Mouse (Mus musculus): ENCODE data around the gene Ecpas. TPM values are rescaled to one million over a fixed set of nuclear protein-coding genes. Genes with fewer than 3 reads are reported as not detected.

Gene Ecpas
- polyA plus RNA-seq, 1 experiment from 2014 or later: 47.7 TPM

- Histone ChIP-seq H3K4me1 (ENCODE audit: control insufficient read depth, insufficient read depth, low read length) (peaks cover 5% of the 10 kb centered on the region; the same call in 1 of the 2 replicates), H3K4me2 (replicated peaks; ENCODE audit: low read depth, low read length) (no peak overlapping the region), H3K9ac (replicated peaks; ENCODE audit: low read depth, low read length) (no peak overlapping the region), H3K9me3 (ENCODE audit: control insufficient read depth, low read depth, low read length) (no peaks in the 10 kb centered on the region), H3K27ac (ENCODE audit: low read length) (no peak overlapping the region), H3K36me3 (ENCODE audit: control insufficient read depth, insufficient read depth, low read length) (no peaks in the 10 kb centered on the region; the same call in 1 of the 2 replicates), H3K27me3 (ENCODE audit: control insufficient read depth, insufficient read depth, low read length) (no peaks in the 10 kb centered on the region), H3K4me3 (ENCODE audit: low read depth, low read length) (no peak overlapping the region)
- ATAC-seq (ENCODE audit: insufficient number of reproducible peaks, insufficient read depth, low FRiP score, low read depth): no peak
Measured at GRCm38 (mm10) chr4:58941638-58942037, 29.1 kb upstream of the Ecpas start.

DNA sequence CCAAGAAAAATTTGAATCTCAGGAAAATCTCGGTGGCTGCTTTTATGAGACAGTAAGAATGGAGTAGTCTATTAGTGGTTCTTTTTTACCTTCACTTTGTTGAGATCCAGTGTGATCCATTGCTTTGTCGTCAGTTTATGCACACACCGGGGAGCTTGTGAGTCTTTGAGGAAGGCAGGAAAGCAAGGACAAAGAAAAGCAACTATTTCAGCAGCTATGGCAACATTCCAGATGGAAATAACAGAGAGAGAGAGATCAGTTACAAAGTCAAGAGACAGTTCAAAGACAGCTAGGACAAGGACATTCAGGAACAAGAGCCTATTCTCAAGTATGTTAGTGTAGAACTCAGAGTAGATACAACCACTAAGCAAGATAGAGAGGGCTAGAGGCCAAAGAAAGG lies 23.3 kb upstream of the Ecpas start:
- ATAC-seq (ENCODE audit: insufficient number of reproducible peaks, insufficient read depth, low FRiP score, low read depth): no peak
- WGBS: 66% methylated on average over 3 of the region's 3 CpGs
- Histone ChIP-seq H3K36me3 (ENCODE audit: control insufficient read depth, insufficient read depth, low read length) (no peaks in the 10 kb centered on the region), H3K27me3 (ENCODE audit: control insufficient read depth, insufficient read depth, low read length) (no peaks in the 10 kb centered on the region), H3K4me2 (replicated peaks; ENCODE audit: low read depth, low read length) (no peak overlapping the region), H3K4me1 (ENCODE audit: control insufficient read depth, insufficient read depth, low read length) (no peaks in the 10 kb centered on the region), H3K9ac (replicated peaks; ENCODE audit: low read depth, low read length) (no peak overlapping the region), H3K9me3 (ENCODE audit: control insufficient read depth, low read depth, low read length) (no peaks in the 10 kb centered on the region), H3K27ac (ENCODE audit: low read length) (no peak overlapping the region), H3K4me3 (ENCODE audit: low read depth, low read length) (no peak overlapping the region)

- WGBS: 33% methylated on average over 15 of the region's 15 CpGs
- Histone ChIP-seq H3K36me3 (ENCODE audit: control insufficient read depth, insufficient read depth, low read length) (no peaks in the 10 kb centered on the region), H3K4me3 (ENCODE audit: low read depth, low read length) (no peak overlapping the region), H3K4me2 (replicated peaks; ENCODE audit: low read depth, low read length) (0 out of 2 replicates have a peak overlapping the region, but pooled peaks have one; percentile 8), H3K4me1 (ENCODE audit: control insufficient read depth, insufficient read depth, low read length) (no peaks in the 10 kb centered on the region), H3K27ac (ENCODE audit: low read length) (no peak overlapping the region), H3K9me3 (ENCODE audit: control insufficient read depth, low read depth, low read length) (no peaks in the 10 kb centered on the region), H3K27me3 (ENCODE audit: control insufficient read depth, insufficient read depth, low read length) (no peaks in the 10 kb centered on the region), H3K9ac (replicated peaks; ENCODE audit: low read depth, low read length) (no peak overlapping the region)
- peak; percentile 65; the same call in 1 of the 2 replicates for ATAC-seq (ENCODE audit: insufficient number of reproducible peaks, insufficient read depth, low FRiP score, low read depth)
Measured at GRCm38 (mm10) chr4:58934746-58935476, 22.4 kb upstream of the Ecpas start.

DNA sequence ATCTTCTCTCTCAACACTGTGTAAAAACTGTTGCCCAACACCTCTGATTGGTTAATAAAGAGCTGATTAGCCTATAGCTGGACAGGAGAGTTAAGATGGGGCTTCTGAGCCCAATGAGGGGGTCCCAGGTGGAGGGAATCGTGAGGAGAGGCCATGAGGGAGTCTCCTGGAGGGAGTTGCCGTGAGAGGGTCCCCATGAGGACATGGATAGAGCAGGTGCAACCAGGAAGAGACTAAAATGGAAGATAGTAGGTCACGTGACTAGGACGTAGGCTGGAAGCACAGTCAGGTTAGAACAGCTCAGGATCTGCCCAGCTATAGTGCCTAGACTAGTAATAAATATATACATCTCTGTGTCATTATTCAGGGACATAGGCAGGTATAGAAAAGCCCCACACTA lies 21.8 kb upstream of the Ecpas start:
- Histone ChIP-seq H3K27ac (ENCODE audit: low read length) (no peak overlapping the region), H3K4me1 (ENCODE audit: control insufficient read depth, insufficient read depth, low read length) (no peaks in the 10 kb centered on the region), H3K4me2 (replicated peaks; ENCODE audit: low read depth, low read length) (no peak overlapping the region), H3K9me3 (ENCODE audit: control insufficient read depth, low read depth, low read length) (no peaks in the 10 kb centered on the region), H3K9ac (replicated peaks; ENCODE audit: low read depth, low read length) (no peak overlapping the region), H3K4me3 (ENCODE audit: low read depth, low read length) (no peak overlapping the region), H3K36me3 (ENCODE audit: control insufficient read depth, insufficient read depth, low read length) (no peaks in the 10 kb centered on the region), H3K27me3 (ENCODE audit: control insufficient read depth, insufficient read depth, low read length) (no peaks in the 10 kb centered on the region)
- ATAC-seq (ENCODE audit: insufficient number of reproducible peaks, insufficient read depth, low FRiP score, low read depth): no peak
- 83% methylated on average over 4 of the region's 4 CpGs for WGBS

DNA sequence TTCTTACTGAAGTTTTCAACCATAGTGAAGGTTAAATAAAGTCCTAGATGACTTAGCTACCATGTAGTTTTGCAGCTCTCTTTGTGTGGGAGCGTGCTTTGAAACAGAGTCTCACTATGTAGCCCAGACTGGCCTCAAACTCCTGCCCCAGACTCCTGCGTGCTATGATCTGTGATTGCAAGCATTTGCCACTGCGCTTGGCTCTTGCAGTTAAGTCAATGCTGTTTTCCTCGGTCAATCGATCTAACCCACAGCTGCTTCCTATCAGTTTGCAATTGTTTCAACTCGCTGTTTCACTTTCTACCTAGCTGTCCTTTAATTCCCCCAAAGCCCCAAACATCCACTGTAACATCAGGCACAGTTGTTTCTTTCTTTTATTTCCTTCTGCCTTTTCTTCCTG lies 20.0 kb upstream of the Ecpas start:
- Histone ChIP-seq H3K4me1 (ENCODE audit: control insufficient read depth, insufficient read depth, low read length) (no peaks in the 10 kb centered on the region), H3K4me2 (replicated peaks; ENCODE audit: low read depth, low read length) (no peak overlapping the region), H3K9me3 (ENCODE audit: control insufficient read depth, low read depth, low read length) (no peaks in the 10 kb centered on the region), H3K9ac (replicated peaks; ENCODE audit: low read depth, low read length) (no peak overlapping the region), H3K27ac (ENCODE audit: low read length) (no peak overlapping the region), H3K27me3 (ENCODE audit: control insufficient read depth, insufficient read depth, low read length) (no peaks in the 10 kb centered on the region), H3K36me3 (ENCODE audit: control insufficient read depth, insufficient read depth, low read length) (no peaks in the 10 kb centered on the region), H3K4me3 (ENCODE audit: low read depth, low read length) (no peak overlapping the region)
- no peak for ATAC-seq (ENCODE audit: insufficient number of reproducible peaks, insufficient read depth, low FRiP score, low read depth)
- 67% methylated on average over 6 of the region's 6 CpGs for WGBS

GRCm38 (mm10) chr4:58927661-58928060 lies 15.1 kb upstream of the Ecpas start:
- no peak overlapping the region for H3K4me3 ChIP-seq (ENCODE audit: low read depth, low read length)
- no peak overlapping the region for H3K9ac ChIP-seq (replicated peaks; ENCODE audit: low read depth, low read length)
- no peaks in the 10 kb centered on the region for H3K4me1 ChIP-seq (ENCODE audit: control insufficient read depth, insufficient read depth, low read length)
- H3K27me3 ChIP-seq (ENCODE audit: control insufficient read depth, insufficient read depth, low read length): no peaks in the 10 kb centered on the region
- no peak overlapping the region for H3K4me2 ChIP-seq (replicated peaks; ENCODE audit: low read depth, low read length)
- ATAC-seq (ENCODE audit: insufficient number of reproducible peaks, insufficient read depth, low FRiP score, low read depth): no peak
- no peaks in the 10 kb centered on the region for H3K36me3 ChIP-seq (ENCODE audit: control insufficient read depth, insufficient read depth, low read length)
- 61% methylated on average over 3 of the region's 3 CpGs for WGBS
- no peaks in the 10 kb centered on the region for H3K9me3 ChIP-seq (ENCODE audit: control insufficient read depth, low read depth, low read length)
- H3K27ac ChIP-seq (ENCODE audit: low read length): no peak overlapping the region

DNA sequence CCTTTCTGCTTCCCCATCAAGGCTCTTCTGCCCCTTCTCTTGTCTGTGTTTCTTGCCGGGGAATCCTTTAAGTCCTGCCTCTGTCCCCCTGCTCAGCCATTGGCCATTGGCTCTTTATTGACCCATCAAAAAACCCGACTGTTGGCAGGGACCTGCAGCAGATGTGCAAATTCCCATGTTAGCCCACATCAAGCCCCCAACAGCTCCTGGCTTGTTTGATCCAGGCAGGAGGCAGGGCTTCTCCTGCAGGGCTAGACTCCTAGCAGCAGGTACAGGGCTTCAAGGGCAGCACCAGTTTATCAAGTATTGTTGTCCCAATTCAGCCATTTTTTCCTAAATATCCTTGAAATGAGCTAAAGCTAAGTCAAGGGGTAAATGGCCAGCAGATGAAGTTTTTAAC lies 13.6 kb upstream of the Ecpas start:
- no peak overlapping the region for H3K9ac ChIP-seq (replicated peaks; ENCODE audit: low read depth, low read length)
- H3K27me3 ChIP-seq (ENCODE audit: control insufficient read depth, insufficient read depth, low read length): no peaks in the 10 kb centered on the region
- no peaks in the 10 kb centered on the region for H3K9me3 ChIP-seq (ENCODE audit: control insufficient read depth, low read depth, low read length)
- H3K36me3 ChIP-seq (ENCODE audit: control insufficient read depth, insufficient read depth, low read length): no peaks in the 10 kb centered on the region
- 29% methylated on average over 2 of the region's 2 CpGs for WGBS
- no peak overlapping the region for H3K4me3 ChIP-seq (ENCODE audit: low read depth, low read length)
- ATAC-seq (ENCODE audit: insufficient number of reproducible peaks, insufficient read depth, low FRiP score, low read depth): no peak
- no peaks in the 10 kb centered on the region for H3K4me1 ChIP-seq (ENCODE audit: control insufficient read depth, insufficient read depth, low read length)
- H3K4me2 ChIP-seq (replicated peaks; ENCODE audit: low read depth, low read length): no peak overlapping the region
- no peak overlapping the region for H3K27ac ChIP-seq (ENCODE audit: low read length)

GRCm38 (mm10) chr4:58925664-58926063 lies 13.1 kb upstream of the Ecpas start:
- Histone ChIP-seq H3K4me1 (ENCODE audit: control insufficient read depth, insufficient read depth, low read length) (no peaks in the 10 kb centered on the region), H3K36me3 (ENCODE audit: control insufficient read depth, insufficient read depth, low read length) (no peaks in the 10 kb centered on the region), H3K27ac (ENCODE audit: low read length) (no peak overlapping the region), H3K9ac (replicated peaks; ENCODE audit: low read depth, low read length) (no peak overlapping the region), H3K4me2 (replicated peaks; ENCODE audit: low read depth, low read length) (no peak overlapping the region), H3K27me3 (ENCODE audit: control insufficient read depth, insufficient read depth, low read length) (no peaks in the 10 kb centered on the region), H3K4me3 (ENCODE audit: low read depth, low read length) (no peak overlapping the region), H3K9me3 (ENCODE audit: control insufficient read depth, low read depth, low read length) (no peaks in the 10 kb centered on the region)
- ATAC-seq (ENCODE audit: insufficient number of reproducible peaks, insufficient read depth, low FRiP score, low read depth): no peak
- 32% methylated on average over 5 of the region's 5 CpGs for WGBS

DNA sequence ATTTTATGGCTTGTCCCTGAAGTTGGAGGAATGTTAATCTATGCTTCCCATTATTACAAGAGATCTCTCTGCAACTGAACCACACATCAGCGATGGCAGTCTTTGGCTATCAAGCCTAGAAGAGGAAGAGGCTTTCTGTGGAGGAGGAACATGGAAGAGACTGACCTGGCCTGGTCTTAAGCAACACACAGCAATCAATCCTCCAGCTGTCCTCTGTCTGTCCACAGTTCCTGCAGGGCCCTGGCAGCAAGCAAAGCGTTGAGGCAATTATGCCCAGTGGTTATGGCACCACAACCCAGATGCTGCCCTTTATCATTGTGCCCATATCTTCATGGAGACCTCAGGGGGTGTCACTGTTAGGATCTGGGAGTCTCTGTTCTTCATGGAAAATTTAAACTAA lies 11.4 kb upstream of the Ecpas start:
- no peaks in the 10 kb centered on the region for H3K9me3 ChIP-seq (ENCODE audit: control insufficient read depth, low read depth, low read length)
- H3K4me3 ChIP-seq (ENCODE audit: low read depth, low read length): no peak overlapping the region
- no peaks in the 10 kb centered on the region for H3K36me3 ChIP-seq (ENCODE audit: control insufficient read depth, insufficient read depth, low read length)
- no peaks in the 10 kb centered on the region for H3K4me1 ChIP-seq (ENCODE audit: control insufficient read depth, insufficient read depth, low read length)
- 69% methylated on average over 2 of the region's 2 CpGs for WGBS
- H3K27ac ChIP-seq (ENCODE audit: low read length): no peak overlapping the region
- H3K27me3 ChIP-seq (ENCODE audit: control insufficient read depth, insufficient read depth, low read length): no peaks in the 10 kb centered on the region
- no peak for ATAC-seq (ENCODE audit: insufficient number of reproducible peaks, insufficient read depth, low FRiP score, low read depth)
- no peak overlapping the region for H3K4me2 ChIP-seq (replicated peaks; ENCODE audit: low read depth, low read length)
- no peak overlapping the region for H3K9ac ChIP-seq (replicated peaks; ENCODE audit: low read depth, low read length)
